Mouse (Mus musculus) bone marrow macrophage, adult 2 months (primary cell): ENCODE results near the gene Fbxw4.

Source experiments
- CTCF ChIP-seq: IDR thresholded peaks from 2 replicates; pipeline ENCODE4 v1.5.1; 2012; ENCODE audit warnings: low read depth, mild to moderate bottlenecking, low read length, moderate library complexity
- POLR2A ChIP-seq: IDR thresholded peaks from 2 replicates; pipeline ENCODE4 v1.6.1; 2012; ENCODE audit warnings: mild to moderate bottlenecking, low read depth, low read length, borderline replicate concordance

GRCm38 (mm10) chr19:45621061-45621460 lies 39.1 kb downstream of the Fbxw4 start:
- TF ChIP-seq CTCF (no peak), POLR2A (no peak)
